Mouse (Mus musculus) erythroid progenitor cell, adult 5-6 weeks (primary cell): ENCODE measurements at regions not wholly inside any gene's neighbourhood (a gene's known extent, or its start where the extent isn't known, plus 50 kb on each side); places are given as distances from the start of the nearest gene placed in this dataset.

ENCODE experiments used
- ATAC-seq: replicated peaks from 2 replicates; pipeline ENCODE4 v1.8.0; 2016; ENCODE audit warnings: moderate number of reproducible peaks, mild to moderate bottlenecking, moderate TSS enrichment, inconsistent platforms; ENCODE audit not compliant: poor library complexity, low FRiP score, severe bottlenecking

DNA sequence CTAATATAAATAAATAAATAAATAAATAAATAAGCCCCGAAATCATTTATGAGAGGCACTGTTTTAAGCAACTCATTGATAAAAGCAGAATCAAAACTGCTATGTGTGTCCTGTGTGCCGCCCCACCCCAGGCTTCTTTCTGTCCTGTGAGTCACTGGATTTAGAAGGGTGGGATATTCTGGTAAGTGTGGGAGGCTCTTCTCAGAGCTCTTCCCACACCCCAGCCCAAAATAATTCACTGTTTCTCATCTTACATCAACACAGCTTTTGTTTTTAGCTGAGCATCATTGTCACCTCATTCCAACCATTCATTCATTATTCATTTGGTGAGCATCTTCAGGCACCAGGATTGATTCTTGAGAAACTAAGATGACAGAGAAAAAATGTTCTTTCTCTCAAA, 118.4 kb downstream of the Barx2 start:
- no peak for ATAC-seq

DNA sequence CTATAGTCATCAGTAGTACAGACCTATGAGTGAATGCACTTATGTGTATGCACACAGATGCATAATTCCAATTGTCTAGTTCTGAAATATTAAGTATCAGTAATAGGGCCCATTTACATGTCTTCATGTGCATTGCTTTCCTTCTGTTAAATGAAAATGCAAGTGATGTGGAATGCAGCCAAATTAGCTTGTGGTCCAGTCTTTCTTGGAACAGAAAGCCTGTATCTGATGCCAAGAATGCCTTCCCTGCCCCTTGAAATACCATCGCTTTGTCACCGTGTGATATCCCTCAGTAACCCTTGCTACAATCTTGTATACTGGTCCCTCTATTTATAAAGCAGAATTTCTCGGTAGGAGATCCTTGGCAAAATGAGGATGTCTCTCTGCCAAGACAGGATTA, 137.3 kb downstream of the Barx2 start:
- ATAC-seq: no peak

DNA sequence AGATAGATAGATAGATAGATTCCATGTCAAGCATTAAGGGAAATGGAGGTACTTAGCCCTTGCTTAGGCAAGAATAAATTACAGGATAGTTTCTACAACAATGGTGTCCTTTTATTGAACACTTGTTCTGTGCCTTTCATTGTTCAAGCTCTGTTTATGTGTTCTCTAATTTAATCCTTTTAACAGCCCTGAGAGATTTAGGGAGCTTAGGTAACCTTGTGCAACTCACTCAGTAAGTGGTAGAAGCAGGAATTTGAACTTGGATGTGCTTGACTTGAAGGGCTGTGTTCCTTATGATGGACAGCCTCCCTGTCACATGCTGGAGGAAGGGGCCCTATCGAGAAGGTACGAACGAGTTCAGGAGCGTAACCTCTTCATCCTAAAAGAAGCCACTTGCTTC, 147.9 kb downstream of the Barx2 start:
- no peak for ATAC-seq

DNA sequence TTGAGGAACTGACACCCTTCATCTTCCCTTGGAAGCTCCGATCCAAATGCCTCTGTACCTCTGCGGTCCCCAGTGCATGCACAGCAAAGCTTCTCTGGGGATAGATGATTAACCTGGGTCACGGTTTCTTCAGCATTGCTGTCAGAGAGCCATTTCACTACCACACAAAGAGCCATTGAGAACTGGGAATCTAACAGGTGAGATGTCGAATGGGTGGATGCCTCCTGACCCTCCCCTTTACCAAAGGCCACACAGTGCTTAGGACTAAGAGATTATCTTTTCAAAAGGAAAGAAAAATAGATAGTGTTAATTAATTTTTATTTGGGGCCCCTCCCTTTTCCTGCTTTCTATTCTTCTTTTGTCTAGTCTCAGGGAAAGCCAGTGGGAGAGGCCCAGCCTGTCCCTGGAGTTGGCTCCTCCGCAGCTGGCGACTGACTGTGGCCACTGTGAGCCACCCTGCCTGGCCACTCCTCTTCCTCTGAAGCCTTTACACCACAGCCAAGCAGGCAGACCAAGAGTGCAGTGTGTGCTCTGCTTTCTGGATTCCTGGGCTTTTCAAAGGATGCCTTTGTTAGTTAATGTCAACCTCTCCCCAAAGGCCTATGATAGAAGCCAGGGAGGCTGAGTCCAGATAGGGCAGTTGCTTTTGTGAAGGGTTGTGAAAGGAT, 155.2 kb downstream of the Barx2 start:
- no peak for ATAC-seq

DNA sequence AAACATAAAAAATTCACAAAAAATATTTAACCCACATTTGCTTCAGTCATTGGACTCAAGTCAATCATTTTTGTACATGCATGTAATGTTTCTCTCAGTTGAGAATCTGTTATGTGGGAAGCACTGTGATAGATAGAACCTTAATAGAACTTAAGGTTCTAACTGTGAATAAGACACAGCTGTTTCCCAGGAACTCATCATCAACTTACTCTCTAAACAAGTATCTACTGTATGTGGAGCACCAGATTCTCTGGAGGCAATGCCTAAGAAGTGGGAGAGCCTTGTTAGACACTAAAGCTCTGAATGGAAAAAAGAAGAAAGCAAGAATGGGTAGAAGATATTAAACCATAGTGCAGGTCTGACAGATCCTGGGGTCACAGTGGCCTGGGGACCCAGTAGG, 182.8 kb downstream of the Barx2 start:
- ATAC-seq: no peak

DNA sequence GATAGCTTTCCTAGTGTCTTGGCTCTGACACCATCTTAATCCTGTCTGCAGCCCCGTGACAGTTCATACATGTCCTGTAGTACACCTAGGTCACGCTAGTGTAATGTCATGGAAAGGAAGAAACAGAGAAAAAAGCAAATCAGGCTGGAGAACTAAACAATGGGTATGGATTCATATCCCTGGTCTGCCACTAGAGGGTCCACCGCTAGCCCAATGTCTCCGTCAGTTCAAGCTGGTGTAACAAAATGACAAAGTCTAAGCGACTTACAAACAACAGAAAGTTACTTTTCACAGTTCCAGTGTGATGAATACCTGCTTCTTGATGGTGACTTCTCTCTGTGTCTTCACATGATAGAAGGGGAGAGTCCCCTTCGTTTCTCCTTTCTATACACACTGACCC, 194.0 kb downstream of the Barx2 start:
- no peak for ATAC-seq

DNA sequence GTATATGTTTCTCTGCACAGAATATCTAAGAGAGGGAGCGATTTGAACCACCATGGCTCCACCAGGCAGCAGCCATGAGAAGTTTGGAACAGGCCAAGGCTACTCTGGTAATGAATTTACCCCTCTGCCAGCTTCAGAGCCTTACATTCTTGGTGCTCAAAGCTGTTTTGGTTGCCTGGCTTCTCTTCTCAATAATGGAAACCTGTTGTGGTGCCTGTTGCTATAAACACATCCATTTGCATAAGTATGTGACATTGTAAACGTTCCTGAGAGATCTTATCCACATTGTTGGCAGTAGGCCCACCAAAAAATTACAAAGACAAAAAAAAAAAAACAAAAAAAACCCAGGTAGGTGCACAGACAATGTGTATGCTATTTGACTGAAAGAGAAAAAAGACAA, 203.2 kb downstream of the Barx2 start:
- no peak for ATAC-seq

DNA sequence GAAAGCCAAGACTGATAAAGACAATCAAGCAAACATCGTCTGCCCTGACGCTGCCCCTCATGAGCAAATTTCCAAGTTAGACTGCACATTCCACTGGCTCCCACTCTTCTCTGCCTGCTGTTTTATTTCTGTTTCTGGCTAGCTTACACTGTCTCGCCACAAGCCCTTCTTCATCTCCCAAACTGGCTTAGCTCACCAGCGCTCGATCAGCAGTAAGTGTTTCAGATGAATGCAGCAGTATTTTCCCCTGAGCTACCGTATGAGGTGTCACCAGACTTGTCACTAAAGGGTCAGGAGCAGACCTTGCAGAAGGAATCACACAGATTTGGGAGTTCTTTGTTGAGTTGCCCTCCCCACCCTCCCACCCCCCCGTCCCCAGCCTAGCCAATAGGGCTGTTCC, 206.6 kb downstream of the Barx2 start:
- ATAC-seq: no peak

DNA sequence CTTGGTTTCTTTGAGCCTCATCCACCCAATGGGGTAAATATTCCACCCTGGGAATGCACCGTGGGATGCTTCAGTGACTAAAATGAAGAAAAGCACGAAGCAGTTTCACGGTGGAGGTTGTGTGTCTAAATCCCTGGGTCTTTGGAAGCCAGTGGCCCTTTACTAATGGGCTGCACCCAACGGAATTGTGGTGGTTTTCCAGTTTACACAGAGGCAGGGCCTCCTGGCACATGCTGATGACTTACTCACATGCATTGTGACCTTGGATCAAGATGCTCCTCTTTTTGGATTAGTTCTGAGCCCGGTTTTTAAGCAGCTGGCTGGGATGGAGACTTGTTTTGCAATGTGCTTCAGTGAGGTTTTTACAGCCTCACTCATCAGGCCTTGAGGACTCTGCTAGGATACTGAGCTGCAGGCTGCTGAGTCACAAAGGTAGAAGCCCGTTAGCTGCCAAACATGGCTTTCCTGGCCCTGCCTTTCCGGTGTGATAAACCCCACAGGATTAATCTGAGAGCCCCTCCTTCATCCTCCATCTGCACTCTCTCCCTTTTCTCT, 222.3 kb downstream of the Barx2 start:
- ATAC-seq: no peak

DNA sequence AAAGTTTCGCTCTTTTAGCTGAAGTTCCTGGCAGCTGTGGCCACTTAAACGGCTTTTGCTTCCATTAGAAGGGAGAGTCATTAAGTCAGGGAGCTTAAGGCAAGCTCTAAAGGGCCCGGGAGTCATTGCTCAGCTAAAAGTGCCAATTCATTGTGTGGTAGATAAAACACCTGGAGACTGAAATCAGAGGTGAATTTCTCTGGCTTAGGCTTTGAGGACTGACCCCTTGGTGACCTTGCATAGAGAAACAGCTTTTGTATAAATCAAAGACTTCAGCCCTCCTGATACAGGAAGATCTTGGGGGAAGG, 224.1 kb upstream of the Tmem45b start:
- no peak for ATAC-seq

DNA sequence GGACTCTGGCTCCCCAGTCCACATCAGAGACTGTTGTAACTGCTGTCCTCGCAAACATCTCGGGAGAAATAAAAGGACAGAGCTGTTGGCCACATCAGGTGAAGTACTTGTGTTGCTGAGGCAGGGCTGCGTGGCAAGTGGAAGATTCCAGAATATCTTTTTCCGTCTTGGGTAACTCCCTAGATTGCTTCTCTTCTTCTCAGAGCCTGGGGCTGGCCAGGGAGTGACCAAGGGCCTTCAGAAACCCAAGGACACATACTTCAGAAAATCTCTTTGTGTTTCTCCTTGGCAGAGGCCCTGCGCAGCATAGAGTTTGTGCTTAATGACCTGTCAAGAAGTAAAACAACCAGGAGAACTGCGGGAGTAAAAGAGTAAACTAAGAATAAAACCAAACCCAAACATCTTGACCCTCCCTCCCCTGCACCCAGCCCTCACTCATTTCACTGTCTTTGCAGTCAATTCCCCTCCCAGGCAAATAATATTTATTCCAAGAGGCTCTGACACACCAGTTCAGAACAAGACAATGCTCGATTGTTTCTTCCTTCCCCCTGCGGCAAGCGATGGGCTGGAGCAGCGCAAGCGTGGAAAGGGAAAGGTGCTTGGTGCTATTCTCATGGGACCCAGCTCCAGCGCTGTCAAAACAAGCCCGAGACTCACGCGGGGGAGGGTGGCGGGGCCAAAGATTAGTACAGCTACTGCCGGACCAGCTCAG, 223.6 kb upstream of the Tmem45b start:
- no peak for ATAC-seq

DNA sequence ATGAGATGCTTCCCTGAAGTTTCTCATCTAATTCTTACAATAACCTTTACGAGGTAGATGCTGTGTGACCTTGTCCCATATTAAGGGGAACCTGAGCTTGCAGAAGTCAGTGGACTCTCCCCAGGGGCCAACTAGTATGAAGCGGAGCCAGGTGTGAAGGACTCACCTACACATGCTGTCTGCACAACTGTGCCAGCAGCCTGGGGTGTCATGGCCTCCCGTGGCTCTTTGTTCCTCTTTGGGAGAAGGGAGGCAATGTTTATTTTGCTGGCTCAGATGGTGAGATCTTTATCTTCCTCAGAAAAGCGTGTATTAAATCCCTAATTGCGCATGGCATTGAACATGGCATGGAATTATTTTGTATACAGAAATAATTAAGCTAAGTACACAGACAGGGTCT, 222.2 kb upstream of the Tmem45b start:
- no peak for ATAC-seq

DNA sequence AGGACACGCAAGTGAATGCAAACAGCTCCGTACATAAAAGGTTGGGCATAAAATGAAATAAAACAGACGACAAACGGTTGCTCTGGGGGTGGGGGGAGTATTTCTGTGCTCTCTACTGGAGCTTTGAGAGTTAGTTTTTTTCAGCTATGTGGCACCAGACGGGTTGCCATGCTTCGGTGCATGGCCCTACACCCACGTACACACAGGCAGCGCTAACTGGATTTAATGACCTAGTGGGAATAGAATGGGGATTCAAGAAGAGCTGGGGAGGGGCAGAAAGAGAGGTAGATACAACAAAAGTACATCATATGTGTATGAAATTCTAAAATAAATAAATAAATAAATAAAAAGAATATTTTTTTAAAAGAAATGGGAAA, 220.5 kb upstream of the Tmem45b start:
- no peak for ATAC-seq

DNA sequence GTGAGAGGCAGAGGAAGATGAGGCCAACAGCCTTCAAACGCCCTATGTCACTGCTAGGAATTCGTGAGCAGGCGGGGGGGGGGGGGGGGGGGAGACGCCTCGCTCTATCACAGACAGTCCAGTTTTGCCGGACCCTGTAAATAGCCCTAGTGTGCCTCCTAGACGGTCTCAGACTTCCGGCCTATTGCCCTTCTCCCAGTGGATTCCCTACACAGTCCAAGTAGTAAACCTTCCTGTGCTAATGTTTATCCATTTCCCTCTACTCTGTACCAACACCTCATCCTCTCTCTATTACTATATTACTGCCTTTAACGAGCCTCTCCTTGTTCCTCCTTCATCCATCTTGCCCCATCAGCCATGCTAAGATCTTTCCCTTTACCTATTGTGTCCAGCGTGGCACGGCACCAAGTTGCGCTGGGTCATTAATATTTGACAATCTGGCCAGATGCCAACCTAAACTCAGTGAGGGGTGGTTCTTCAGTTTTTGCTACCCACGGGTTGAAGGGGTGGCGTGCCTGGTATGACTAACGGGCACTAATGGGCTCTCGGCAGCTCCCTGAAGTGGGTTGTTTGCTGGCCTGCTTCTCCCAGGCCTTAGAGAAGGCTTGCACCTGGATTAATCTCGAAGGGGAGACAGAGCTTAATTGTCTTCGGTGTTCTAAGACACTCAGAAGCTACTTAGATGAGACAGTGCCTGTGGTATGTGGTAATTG, 220.0 kb upstream of the Tmem45b start:
- ATAC-seq: no peak

DNA sequence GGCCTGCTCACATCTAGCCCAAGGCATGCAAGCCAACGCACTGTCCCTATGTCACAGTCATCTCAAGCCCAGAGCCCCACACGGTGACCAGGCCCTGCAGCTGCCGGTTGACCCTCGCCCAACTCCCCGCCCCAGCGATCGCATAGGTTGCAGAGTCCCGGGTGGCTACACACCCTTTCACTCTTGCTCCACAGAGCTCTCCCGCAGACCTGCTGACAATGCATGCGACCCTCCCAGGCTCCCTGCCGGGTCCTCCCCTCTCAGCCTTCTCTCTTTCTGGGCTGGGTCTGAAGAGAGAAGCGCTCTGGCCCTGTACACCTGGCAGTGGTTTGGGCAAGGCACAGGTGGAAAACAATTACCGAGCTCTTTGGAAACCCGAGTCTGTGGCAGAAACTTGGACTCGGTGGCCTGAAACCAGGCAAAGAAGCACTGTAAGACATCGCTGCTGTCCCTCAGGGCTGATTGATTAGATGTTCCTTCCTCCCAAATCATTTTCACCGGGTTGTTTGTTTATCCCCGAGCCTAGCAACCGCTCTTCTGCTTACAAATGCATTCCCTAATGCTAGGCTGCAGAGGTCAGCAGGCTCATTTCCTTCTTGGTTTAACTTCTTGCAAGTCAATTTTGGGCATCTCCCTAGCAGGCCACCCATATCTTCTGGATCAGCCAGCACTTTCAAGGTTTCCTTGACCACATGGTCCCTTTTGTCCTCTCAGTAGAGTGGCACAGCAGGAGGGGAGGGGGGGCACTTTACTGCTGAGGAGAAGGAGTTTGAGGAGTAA, 219.2 kb upstream of the Tmem45b start:
- no peak for ATAC-seq

DNA sequence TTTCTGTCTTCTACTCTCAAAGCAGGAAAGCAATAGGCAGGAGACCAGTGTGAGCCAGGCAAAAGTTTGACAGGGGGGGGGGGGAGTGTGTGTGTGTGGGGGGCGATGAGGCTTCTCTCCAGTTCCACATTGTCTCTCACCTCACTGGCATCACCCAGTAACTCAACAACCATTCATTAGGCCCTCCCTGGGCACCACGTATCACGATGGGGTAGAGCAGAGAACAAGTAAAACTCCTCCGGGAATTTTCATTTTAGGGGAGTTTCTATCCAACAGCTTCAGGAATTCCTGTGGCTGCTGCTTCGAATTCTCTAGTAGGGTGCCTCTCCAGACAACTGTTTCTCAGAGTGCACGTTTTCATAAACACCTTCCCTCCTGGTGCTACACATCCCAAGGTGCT, 218.6 kb upstream of the Tmem45b start:
- ATAC-seq: no peak

DNA sequence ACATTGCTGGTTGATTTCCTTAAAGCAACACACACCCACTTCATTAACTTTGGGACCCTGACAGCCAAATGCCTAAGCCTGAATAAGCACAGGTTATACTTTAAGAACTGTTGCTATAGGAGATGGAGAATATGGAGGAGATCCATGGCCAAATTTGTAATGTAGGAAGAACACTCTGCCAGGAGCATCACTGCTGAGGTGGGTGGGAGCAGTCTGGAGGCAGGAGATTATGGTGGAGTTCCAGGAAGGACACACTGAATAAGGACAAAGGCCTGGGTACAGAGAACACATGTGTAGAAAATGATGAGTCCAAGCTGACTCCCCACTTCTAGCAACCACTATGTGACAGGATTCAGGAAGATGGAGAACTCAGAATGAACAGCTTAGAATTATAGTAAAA, 212.9 kb upstream of the Tmem45b start:
- ATAC-seq: no peak

DNA sequence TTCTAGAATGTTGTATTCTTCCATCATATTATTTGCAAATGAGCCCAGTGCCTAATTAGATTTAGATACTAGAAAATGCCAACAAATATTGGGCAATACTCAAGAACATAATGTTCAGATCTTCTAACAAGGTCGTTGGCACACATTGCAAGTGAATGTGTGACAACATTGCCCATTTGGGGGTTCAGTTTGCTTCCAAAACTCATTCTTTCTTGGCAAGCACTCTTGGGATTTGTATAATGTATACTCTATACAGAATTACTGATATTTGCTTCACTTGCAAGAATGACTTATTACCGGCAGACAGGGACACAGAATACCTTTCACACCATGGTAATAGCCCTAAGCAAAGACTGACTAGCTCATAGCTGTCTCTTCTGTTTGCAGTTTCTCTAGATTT, 194.8 kb upstream of the Tmem45b start:
- ATAC-seq: no peak

DNA sequence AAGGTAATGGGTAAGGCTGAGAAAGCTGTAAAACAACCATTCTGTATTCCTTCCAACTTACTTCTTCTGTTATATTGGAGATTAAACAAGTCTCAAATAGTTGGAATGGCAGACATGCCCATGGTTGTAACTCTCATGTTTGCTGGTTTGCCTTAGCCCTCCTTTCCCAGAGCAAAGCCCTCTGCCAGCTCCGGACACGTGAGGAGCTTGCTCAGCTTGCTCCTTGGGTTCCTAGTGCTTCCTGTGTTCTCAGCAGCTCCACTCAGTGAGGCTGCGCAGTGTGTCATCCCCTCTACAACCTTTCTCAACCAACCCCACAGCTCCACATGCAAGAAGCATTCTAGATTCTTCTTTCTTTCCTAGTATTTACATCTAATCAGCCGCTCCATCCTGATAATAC, 193.3 kb upstream of the Tmem45b start:
- no peak for ATAC-seq

DNA sequence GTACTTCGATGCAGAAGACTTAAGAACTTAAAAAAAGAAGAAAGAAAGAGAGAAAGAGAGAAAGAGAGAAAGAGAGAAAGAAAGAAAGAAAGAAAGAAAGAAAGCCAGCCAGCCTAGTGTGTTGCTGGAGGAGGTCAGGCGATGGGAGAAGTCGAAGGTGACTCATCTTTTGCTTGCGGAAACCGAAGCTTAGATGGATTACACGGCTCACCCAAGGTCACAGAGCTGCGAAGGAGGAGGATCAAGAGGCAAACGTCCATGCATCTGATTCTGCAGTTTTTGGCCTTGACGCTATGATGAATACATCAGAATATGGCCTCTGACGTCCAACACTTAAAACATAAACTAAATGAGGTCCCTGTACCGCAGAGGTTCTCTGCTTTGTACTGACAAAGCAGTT, 192.4 kb upstream of the Tmem45b start:
- ATAC-seq: no peak

DNA sequence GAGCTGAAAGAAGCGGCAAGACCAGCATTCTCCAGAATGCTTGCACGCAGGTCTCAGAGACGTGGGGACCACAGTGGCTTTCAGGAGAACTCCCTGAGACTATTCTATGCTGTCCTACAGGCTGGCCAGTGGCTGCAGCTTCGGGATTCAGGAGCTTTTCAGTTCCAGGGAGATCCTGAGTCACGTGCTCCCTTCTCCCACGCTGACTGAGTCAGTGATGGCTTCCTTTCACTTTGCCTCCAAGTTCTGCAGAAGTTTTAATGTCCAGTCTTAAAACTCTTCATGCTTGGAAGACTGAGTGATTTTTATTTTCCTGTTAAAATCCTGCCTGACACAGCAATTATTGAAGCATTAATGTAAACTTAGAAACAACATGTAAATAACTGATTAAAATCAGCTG, 190.5 kb upstream of the Tmem45b start:
- no peak for ATAC-seq
